Mouse (Mus musculus): ENCODE data around the gene Slc5a5. TPM values are rescaled to one million over a fixed set of nuclear protein-coding genes. Genes with fewer than 3 reads are reported as not detected.

The Slc5a5 gene
- polyA plus RNA-seq, 2 experiments from 2014 or later: not detected

Other genes starting within 250 kb of the Slc5a5 start
- 1 to 10 TPM; 7.0 to 9.5 TPM for gene Pgpep1, start 232.4 kb downstream of the Slc5a5 start, polyA plus RNA-seq (2017; shearing (Covaris generic))
- gene Lsm4, start 219.5 kb downstream of the Slc5a5 start, polyA plus RNA-seq (2017; shearing (Covaris generic)): 10 to 100 TPM; 86.8 to 94.5 TPM
- 10 to 100 TPM in 1 of 2 experiments, 1 to 10 TPM in 1; 7.6 to 23.3 TPM for gene Jund, start 193.8 kb downstream of the Slc5a5 start, polyA plus RNA-seq (2017; shearing (Covaris generic))
- gene Iqcn, start 189.3 kb downstream of the Slc5a5 start, polyA plus RNA-seq (2017; shearing (Covaris generic)): under 1 TPM in 1 of 2 experiments, not detected in 1; 0.07 TPM
- not detected for gene Gm3336, start 174.2 kb downstream of the Slc5a5 start, polyA plus RNA-seq (2017; shearing (Covaris generic))
- under 1 TPM; 0.66 to 0.94 TPM for gene Pde4c, start 169.0 kb downstream of the Slc5a5 start, polyA plus RNA-seq (2017; shearing (Covaris generic))
- 1 to 10 TPM; 7.5 to 9.6 TPM for gene Rab3a, start 138.1 kb downstream of the Slc5a5 start, polyA plus RNA-seq (2017; shearing (Covaris generic))
- 10 to 100 TPM; 30.2 to 39.2 TPM for gene Mpv17l2, start 131.8 kb downstream of the Slc5a5 start, polyA plus RNA-seq (2017; shearing (Covaris generic))
- gene Pik3r2, start 116.0 kb downstream of the Slc5a5 start, polyA plus RNA-seq (2017; shearing (Covaris generic)): 1 to 10 TPM; 4.3 to 4.5 TPM
- gene Mast3, start 87.7 kb downstream of the Slc5a5 start, polyA plus RNA-seq (2017; shearing (Covaris generic)): 10 to 100 TPM; 15.1 to 17.5 TPM
- 10 to 100 TPM; 13.7 to 24.7 TPM for gene Il12rb1, start 84.3 kb downstream of the Slc5a5 start, polyA plus RNA-seq (2017; shearing (Covaris generic))
- 1 to 10 TPM; 3.4 to 3.7 TPM for gene Arrdc2, start 53.0 kb downstream of the Slc5a5 start, polyA plus RNA-seq (2017; shearing (Covaris generic))
- not detected for gene Kcnn1, start 29.5 kb downstream of the Slc5a5 start, polyA plus RNA-seq (2017; shearing (Covaris generic))
- gene Ccdc124, start 18.8 kb downstream of the Slc5a5 start, polyA plus RNA-seq (2017; shearing (Covaris generic)): 10 to 100 TPM; 61.0 to 62.7 TPM
- gene Rpl18a, start 4.7 kb upstream of the Slc5a5 start, polyA plus RNA-seq (2017; shearing (Covaris generic)): over 10,000 TPM in 1 of 2 experiments, 1,000 to 10,000 TPM in 1; 9,999 to 11,110 TPM
- gene Map1s, start 13.2 kb upstream of the Slc5a5 start, polyA plus RNA-seq (2017; shearing (Covaris generic)): 10 to 100 TPM; 13.8 to 17.2 TPM